Mouse (Mus musculus): Measurements from ENCODE around the gene Samd14. TPM values are rescaled to one million over a fixed set of nuclear protein-coding genes. Genes with fewer than 3 reads are reported as not detected.

Samd14 gene
- total RNA-seq, 2 experiments from 2014 or later = 0.92 to 6.1 TPM

DNA sequence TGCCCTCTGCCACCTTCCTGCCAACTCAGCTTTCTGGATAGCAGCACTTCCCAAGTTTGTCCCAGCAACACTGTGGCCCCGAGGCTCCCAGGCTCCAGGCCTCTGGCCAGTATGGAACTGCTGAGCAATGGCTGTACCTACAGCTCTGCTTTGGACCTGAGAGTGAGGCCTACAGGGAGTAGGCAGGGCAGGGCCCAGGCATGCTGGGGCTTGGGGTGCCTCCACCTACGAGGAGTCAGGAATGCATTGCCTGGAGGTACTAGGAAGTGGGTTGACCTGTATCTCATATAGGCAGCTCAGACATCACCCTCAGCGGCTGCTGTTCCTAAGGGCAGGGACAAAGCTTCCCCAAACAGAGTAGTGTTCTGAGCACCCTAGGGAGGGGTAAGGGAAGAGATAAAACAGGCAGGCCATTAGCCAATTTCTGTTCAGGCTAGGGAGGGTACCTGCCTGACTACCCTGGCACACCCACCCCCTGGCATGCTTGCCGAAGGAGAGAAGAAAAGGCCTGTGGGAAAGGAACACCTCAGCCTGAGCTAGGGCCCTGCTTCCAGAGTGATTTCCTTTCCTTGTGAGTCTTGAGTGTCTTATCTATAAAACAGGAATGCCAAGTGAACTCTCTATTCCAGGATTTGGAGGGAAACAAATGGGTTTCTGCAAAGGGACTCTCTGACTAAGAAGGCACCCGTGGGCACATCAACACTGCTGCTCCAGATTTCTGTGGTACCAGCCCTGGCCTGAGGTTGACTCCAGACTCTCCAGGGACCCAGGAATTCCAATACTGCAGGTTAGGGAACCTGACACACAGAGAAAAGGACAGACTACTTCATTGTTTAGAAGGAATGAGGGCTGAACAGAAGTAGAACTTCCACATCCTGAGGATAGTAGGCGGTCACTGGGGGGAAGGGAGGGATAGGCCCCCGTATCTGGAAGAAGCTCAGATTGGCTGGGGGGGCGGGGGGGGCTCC lies 60.7 kb downstream of the Samd14 start:
- no peak for ATAC-seq (replicated peaks; ENCODE audit: poor library complexity)

DNA sequence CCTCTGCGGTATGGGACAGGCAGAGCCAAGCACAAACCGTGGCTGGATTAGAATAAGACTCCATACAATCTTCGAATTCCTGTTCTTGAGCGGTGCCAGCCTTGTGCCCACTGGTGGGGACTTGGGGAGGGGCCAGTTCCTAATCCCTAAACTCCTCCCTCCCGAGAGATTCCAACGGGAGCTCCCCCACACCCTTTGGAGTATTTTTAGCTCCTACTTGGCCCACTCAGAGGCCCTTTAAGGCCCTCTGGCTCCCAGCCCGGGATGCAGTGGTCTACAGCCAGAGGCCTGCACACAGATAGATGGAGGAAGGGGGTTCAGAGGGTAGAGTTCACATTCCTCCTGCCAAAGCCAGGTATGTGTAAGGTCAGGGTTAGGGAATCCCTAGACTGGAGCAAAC lies 61.6 kb downstream of the Samd14 start:
- no peak for ATAC-seq (replicated peaks; ENCODE audit: poor library complexity)

DNA sequence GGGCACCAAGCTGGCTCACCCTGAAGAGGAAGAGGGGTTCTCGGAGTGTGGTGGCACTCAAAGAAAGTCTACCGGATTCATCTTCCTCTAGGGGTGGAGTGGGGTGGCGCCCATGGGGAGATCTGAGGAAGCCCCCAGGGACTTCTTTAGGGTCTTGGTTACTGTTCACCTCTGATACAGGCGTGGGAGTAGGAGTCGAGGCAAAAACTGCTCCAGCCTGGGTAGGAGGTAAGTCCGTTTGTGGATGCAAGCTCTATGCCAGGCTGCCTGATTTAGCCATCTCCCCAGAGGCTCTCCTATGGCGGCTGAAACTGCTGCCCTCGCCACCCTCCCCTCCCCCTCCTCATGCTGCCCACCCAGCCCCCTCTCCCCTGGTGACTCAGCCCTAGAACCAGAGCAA lies 62.5 kb downstream of the Samd14 start:
- ATAC-seq (replicated peaks; ENCODE audit: poor library complexity) = no peak

DNA sequence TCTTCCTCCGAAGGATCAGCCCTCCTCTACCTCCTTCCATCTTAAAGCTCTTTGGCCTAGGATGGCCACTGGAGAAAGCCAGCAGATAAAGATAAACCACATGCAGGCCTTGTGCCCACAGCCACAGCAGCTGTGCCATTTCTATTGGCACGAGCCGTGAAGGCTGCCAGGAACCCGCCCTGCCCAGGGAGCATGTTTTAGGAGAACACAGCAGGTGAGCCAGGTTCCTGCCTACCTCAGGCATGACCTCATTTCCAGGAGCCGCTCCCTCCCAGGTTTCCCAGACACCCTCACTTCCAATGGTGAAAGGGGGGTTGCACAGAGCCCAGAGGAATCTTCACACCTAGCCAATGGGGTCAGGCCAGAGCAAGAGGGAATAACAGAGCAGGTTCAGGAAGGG lies 63.1 kb downstream of the Samd14 start:
- no peak for ATAC-seq (replicated peaks; ENCODE audit: poor library complexity)

DNA sequence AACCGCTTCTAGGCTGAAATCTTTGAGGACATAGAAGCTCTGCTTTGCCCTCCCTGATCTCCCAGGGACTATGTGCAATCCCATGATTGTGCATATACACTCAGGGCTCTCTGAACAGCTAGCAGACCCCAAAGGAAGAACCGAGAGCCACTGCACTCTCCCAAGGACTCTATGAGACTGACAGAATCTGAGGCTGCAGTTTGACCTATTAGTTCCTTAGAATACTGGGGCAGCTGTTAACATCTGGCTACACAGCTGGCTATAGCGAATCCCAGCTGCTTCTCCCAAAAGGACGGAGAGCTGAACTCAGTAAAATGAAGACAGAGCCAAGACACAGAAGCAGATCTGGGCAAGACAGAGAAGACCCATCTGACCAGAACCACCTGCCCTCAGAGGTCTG lies 64.2 kb downstream of the Samd14 start:
- ATAC-seq (replicated peaks; ENCODE audit: poor library complexity) = no peak

DNA sequence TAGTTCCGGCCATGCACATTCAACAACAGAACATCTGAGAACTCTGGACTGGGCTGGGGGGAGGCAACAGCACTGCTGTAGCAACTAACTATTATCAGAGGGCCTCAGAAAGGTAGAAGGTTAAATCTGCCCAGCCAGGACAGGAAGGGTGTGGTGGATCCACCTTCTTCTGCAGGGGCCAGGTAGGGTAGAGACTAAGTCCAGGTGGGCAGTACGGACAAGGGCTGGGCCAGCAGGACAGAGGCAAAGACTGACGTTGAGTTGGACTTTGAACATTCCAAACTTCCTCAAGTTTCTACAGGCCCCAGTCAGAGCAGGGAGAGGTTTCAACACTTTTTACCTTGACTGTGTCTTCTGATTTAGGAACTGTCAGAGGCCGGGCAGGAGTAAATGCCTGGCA lies 65.0 kb downstream of the Samd14 start:
- ATAC-seq (replicated peaks; ENCODE audit: poor library complexity) = no peak

DNA sequence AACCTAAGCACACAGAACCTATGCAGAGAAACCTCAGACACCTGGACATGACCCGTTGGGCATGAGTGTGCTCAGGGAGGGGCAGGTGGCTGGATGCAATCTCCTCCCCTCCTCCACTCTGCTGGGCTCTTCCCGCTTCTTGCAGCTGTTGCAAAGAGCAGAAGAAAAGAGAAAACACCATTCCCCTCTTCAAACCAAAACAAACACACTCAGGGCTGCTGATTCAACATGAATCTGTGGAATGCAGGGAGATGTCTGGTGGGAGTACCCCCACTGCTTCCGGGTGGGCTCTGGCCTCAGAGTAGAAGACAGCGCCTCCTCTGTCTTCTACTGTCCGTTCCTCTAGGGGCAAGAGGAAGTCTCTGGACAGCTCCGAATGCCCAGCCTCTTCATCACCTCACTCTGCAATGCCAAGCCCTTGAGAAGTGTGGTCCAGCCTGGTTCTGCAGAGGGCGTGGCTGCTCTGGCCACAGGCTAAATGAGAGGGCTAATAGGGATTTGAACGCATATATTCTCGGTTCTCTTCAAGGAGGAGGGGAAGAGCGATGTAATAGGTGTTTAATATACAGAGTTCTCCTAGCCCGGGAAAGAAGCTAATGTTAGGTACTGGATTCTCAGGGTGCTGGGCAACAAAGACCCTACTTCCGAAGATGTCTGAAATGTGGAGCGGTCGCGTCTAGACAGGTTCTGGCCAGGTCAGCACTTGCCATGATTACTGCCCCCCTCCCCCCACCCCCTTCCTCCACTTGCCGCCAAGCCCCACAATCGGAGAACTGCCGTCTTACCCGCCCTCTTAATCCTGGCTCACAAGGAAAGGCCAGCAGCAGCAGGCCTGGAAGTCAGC lies 65.7 kb downstream of the Samd14 start:
- ATAC-seq (replicated peaks; ENCODE audit: poor library complexity) = no peak

Other genes starting within 250 kb of the Samd14 start
- not detected in 2 replicates for gene Tmem92, start 227.2 kb upstream of the Samd14 start, total RNA-seq (2015)
- not detected in 2 replicates for gene Tmem92, start 227.2 kb upstream of the Samd14 start, total RNA-seq (2017)
- not detected in 2 replicates for gene Col1a1, start 73.7 kb upstream of the Samd14 start, total RNA-seq (2015)
- 0.07 TPM in 1 of 2 replicates, not detected in the other for gene Col1a1, start 73.7 kb upstream of the Samd14 start, total RNA-seq (2017)
- gene Hils1, start 42.3 kb upstream of the Samd14 start, total RNA-seq (2015) = not detected in 2 replicates
- not detected in 2 replicates for gene Hils1, start 42.3 kb upstream of the Samd14 start, total RNA-seq (2017)
- not detected in 2 replicates for gene Sgca, start 33.6 kb upstream of the Samd14 start, total RNA-seq (2015)
- gene Sgca, start 33.6 kb upstream of the Samd14 start, total RNA-seq (2017) = not detected in 2 replicates
- gene Ppp1r9b, start 18.8 kb upstream of the Samd14 start, total RNA-seq (2015) = 43.9 and 46.6 TPM in 2 replicates
- gene Ppp1r9b, start 18.8 kb upstream of the Samd14 start, total RNA-seq (2017) = 81.9 and 107 TPM in 2 replicates
- gene Pdk2, start 31.5 kb downstream of the Samd14 start, total RNA-seq (2015) = 4.2 and 4.8 TPM in 2 replicates
- gene Pdk2, start 31.5 kb downstream of the Samd14 start, total RNA-seq (2017) = 0.71 and 1.4 TPM in 2 replicates
- 1.1 TPM in 1 of 2 replicates, not detected in the other for gene Itga3, start 66.9 kb downstream of the Samd14 start, total RNA-seq (2015)
- gene Itga3, start 66.9 kb downstream of the Samd14 start, total RNA-seq (2017) = 0.03 TPM in 1 of 2 replicates, not detected in the other
- gene Dlx3, start 110.2 kb downstream of the Samd14 start, total RNA-seq (2015) = not detected in 2 replicates
- gene Dlx3, start 110.2 kb downstream of the Samd14 start, total RNA-seq (2017) = not detected in 2 replicates
- gene Dlx4, start 136.4 kb downstream of the Samd14 start, total RNA-seq (2015) = not detected in 2 replicates
- gene Dlx4, start 136.4 kb downstream of the Samd14 start, total RNA-seq (2017) = not detected in 2 replicates